24 mouse cellular contexts compared by ENCODE assay signal in genomic region chr12:117274576-117274975, GRCm38 (mm10).
DNase-seq lines count a peak whose midpoint lies in the region; ATAC-seq lines count a peak whose summit lies in the region.
"Had no signal": no experiment of that assay in that cellular context is flagged by ENCODE, and none has a peak within 500 bp of the region (broad histone marks: within the 10 kb centered on the region; RNA-seq: fewer than 3 reads in every experiment).

No protein-coding gene starts in this region.

- WGBS in forebrain, embryonic 12.5 days, result 72% methylated on average over 5 of the region's 5 CpGs
- WGBS in forebrain, embryonic 15.5 days, result 62% methylated on average over 5 of the region's 5 CpGs
- WGBS in midbrain, embryonic 13.5 days, result 67% methylated on average over 5 of the region's 5 CpGs

- H3K4me1 ChIP-seq in forebrain, embryonic 12.5 days, result peaks cover 46% of the 10 kb centered on the region
- H3K4me1 ChIP-seq in forebrain, embryonic 15.5 days, result peaks cover 14% of the 10 kb centered on the region
- H3K4me1 ChIP-seq in megakaryocyte, embryonic 14.5 days, result no peaks in the 10 kb centered on the region
- peaks cover 45% of the 10 kb centered on the region for H3K4me1 ChIP-seq in midbrain, embryonic 13.5 days (replicated peaks)
- H3K4me1 ChIP-seq: kidney, embryonic 15.5 days had no signal

- DNase-seq in layer of hippocampus, postnatal 25 days (ENCODE audit: extremely low spot score in 1 of 2, low spot score in 1 of 2), result no peak
- DNase-seq in spleen, postnatal 36 days (ENCODE audit: low spot score in 2 of 2), result no peak
- no peak for DNase-seq in kidney, adult 9 months
- DNase-seq: adrenal gland, adult 2 months; cerebellum, adult 2 months; cerebellum, postnatal 25 days; kidney, postnatal 36 days; liver, postnatal 0 days had no signal

- peaks cover 83% of the 10 kb centered on the region for H3K36me3 ChIP-seq in forebrain, embryonic 12.5 days (replicated peaks)
- no peaks in the 10 kb centered on the region; the same call in 1 of the 2 replicates for H3K36me3 ChIP-seq in forebrain, embryonic 15.5 days
- no peaks in the 10 kb centered on the region for H3K36me3 ChIP-seq in megakaryocyte, embryonic 14.5 days (replicated peaks; ENCODE audit: low read length)
- peaks cover 94% of the 10 kb centered on the region for H3K36me3 ChIP-seq in midbrain, embryonic 13.5 days
- H3K36me3 ChIP-seq: embryonic facial prominence, embryonic 13.5 days; hindbrain, embryonic 15.5 days; kidney, embryonic 15.5 days; limb, embryonic 12.5 days had no signal

- no peak; the same call in 1 of the 2 replicates for ATAC-seq in forebrain, embryonic 12.5 days (ENCODE audit: low FRiP score)
- ATAC-seq in forebrain, embryonic 15.5 days (replicated peaks), result no peak
- no peak for ATAC-seq in megakaryocyte, adult 5-6 weeks (ENCODE audit: poor library complexity, severe bottlenecking)
- no peak for ATAC-seq in midbrain, embryonic 13.5 days
- ATAC-seq: CD4-positive, CD25-positive, alpha-beta regulatory T cell, adult 4 months; intestine, embryonic 16.5 days; liver, postnatal 0 days; lung, postnatal 0 days had no signal

- H3K27ac ChIP-seq in forebrain, embryonic 12.5 days, result 0 out of 2 replicates have a peak overlapping the region, but pooled peaks have one; percentile 19
- no peak overlapping the region for H3K27ac ChIP-seq in forebrain, embryonic 15.5 days (replicated peaks)
- H3K27ac ChIP-seq in midbrain, embryonic 13.5 days, result peak overlapping the region; percentile 91
- H3K27ac ChIP-seq: embryonic facial prominence, embryonic 13.5 days; hindbrain, embryonic 15.5 days; kidney, embryonic 15.5 days; limb, embryonic 12.5 days; macrophage; neural tube, embryonic 12.5 days had no signal

- no peaks in the 10 kb centered on the region for H3K9me3 ChIP-seq in forebrain, embryonic 12.5 days
- H3K9me3 ChIP-seq in forebrain, embryonic 15.5 days, result no peaks in the 10 kb centered on the region
- no peaks in the 10 kb centered on the region for H3K9me3 ChIP-seq in megakaryocyte, embryonic 14.5 days
- H3K9me3 ChIP-seq in midbrain, embryonic 13.5 days, result no peaks in the 10 kb centered on the region
- H3K9me3 ChIP-seq: embryonic facial prominence, embryonic 13.5 days; hindbrain, embryonic 15.5 days; kidney, embryonic 15.5 days; limb, embryonic 12.5 days; neural tube, embryonic 12.5 days had no signal

- no peaks in the 10 kb centered on the region; the same call in 1 of the 2 replicates for H3K27me3 ChIP-seq in forebrain, embryonic 12.5 days
- H3K27me3 ChIP-seq in forebrain, embryonic 15.5 days, result no peaks in the 10 kb centered on the region
- H3K27me3 ChIP-seq in megakaryocyte, embryonic 14.5 days (replicated peaks), result peaks cover 2% of the 10 kb centered on the region
- no peaks in the 10 kb centered on the region for H3K27me3 ChIP-seq in midbrain, embryonic 13.5 days
- H3K27me3 ChIP-seq: embryonic facial prominence, embryonic 13.5 days; hindbrain, embryonic 15.5 days; kidney, embryonic 15.5 days; limb, embryonic 12.5 days; neural tube, embryonic 12.5 days had no signal

- H3K4me2 ChIP-seq in forebrain, embryonic 12.5 days, result no peak overlapping the region
- no peak overlapping the region for H3K4me2 ChIP-seq in forebrain, embryonic 15.5 days (replicated peaks)
- no peak overlapping the region for H3K4me2 ChIP-seq in midbrain, embryonic 13.5 days (replicated peaks)
- H3K4me2 ChIP-seq: embryonic facial prominence, embryonic 13.5 days; heart, embryonic 11.5 days; hindbrain, embryonic 15.5 days; kidney, embryonic 15.5 days; limb, embryonic 12.5 days; liver, embryonic 11.5 days; neural tube, embryonic 12.5 days had no signal

- H3K4me3 ChIP-seq in forebrain, embryonic 12.5 days (replicated peaks), result no peak overlapping the region
- H3K4me3 ChIP-seq in forebrain, embryonic 15.5 days, result no peak overlapping the region
- H3K4me3 ChIP-seq in megakaryocyte, embryonic 14.5 days (replicated peaks), result peak overlapping the region; percentile 24
- H3K4me3 ChIP-seq in midbrain, embryonic 13.5 days (replicated peaks), result no peak overlapping the region
- H3K4me3 ChIP-seq: embryonic facial prominence, embryonic 13.5 days; hindbrain, embryonic 15.5 days; kidney, embryonic 15.5 days; limb, embryonic 12.5 days; neural tube, embryonic 12.5 days had no signal

- no peak overlapping the region for H3K9ac ChIP-seq in forebrain, embryonic 12.5 days
- H3K9ac ChIP-seq in forebrain, embryonic 15.5 days (replicated peaks), result no peak overlapping the region
- H3K9ac ChIP-seq in midbrain, embryonic 13.5 days (replicated peaks), result no peak overlapping the region
- H3K9ac ChIP-seq: embryonic facial prominence, embryonic 13.5 days; hindbrain, embryonic 15.5 days; kidney, embryonic 15.5 days; limb, embryonic 12.5 days; liver, postnatal 0 days; neural tube, embryonic 12.5 days had no signal
